Mouse (Mus musculus) adrenal gland, postnatal 25 days (tissue): ENCODE results near the gene Mss51. TPM values are rescaled to one million over a fixed set of nuclear protein-coding genes. Genes with fewer than 3 reads are reported as not detected.

ENCODE experiments used
- DNase-seq: peaks from one replicate; pipeline ENCODE4 v3.0.0; 2021; ENCODE audit warnings: mixed read lengths
- long read RNA-seq: library from polyadenylated mRNA; stranded (forward); transcript quantifications from one replicate; pipeline ENCODE4 v2.0.0, GENCODE M21; 2021
- total RNA-seq: library from RNA; stranded (reverse); gene quantifications from 2 replicates; pipeline ENCODE4 v1.2.3, GENCODE M21; 2021

The Mss51 gene
- total RNA-seq: 1.1 and 1.9 TPM in 2 replicates
- long read RNA-seq: 0 reads

- DNase-seq: no peak
Measured at GRCm38 (mm10) chr14:20496603-20497002, at the start of gene Mss51. Gene Mss51, minus strand, starts transcription at chr14:20496901.

GRCm38 (mm10) chr14:20546415-20546814, 49.7 kb upstream of the Mss51 start, which contains the start of gene Ppp3cb:
Gene Ppp3cb, minus strand, starts transcription at chr14:20546573.
- DNase-seq: peak; percentile 83

GRCm38 (mm10) chr14:20545529-20546331, 49.0 kb upstream of the Mss51 start:
- peak; percentile 96 for DNase-seq

DNA sequence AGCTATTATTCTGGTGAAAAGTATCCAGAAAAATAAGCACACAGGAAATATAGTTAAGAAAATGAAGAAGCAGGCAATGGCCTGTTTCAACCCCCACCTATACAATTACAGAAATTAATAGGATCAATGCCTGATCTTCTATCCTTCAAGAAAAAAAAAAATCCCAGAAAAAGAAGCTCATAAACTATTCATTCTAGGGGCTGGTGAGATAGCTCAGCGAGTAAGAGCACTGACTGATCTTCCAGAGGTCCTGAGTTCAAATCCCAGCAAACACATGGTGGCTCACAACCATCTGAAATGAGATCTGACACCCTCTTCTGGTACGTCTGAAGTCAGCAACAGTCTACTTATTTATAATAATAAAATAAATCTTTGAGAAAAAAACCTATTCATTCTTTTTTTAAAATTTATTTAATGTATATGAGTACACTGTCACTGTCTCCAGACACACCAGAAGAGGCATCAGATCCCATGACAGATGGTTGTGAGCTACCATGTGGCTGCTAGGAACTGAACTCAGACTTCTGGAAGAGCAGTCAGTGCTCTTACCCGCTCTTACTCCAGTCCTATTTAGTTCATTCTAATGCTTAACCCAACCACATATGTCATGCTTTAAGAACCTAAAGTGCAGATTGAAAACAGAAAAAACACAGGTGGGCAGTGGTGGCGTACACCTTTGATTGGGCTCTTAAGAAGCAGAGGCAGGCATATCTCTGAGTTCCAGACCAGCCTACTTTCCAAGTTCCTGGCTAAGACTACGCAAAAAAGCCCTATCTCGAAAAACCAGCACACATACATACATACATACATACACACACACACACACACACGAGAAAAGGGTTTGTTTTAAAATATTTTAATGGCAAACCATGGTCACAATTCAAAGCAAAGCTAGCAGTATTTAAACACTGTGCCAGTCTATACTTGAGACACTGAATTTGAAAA, 48.0 kb upstream of the Mss51 start:
- no peak for DNase-seq

DNA sequence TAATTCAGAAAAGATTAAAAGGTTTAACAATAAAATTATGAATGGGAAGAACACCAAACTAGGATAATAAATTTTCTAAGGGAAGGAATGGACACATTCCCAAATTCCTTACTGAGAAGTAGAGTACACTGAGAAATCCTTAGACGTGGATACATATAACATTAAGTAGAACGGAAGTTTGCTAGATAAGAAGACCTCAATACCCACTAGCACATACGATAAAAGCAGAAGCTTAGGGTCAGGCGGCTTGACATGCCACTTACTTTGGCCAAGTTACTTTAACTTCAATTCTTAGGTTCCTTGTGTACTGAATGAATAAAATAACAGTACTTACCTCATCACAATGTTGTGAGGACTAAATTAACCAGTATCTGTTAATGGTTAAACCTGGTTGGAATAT, 32.9 kb upstream of the Mss51 start:
- DNase-seq: no peak

DNA sequence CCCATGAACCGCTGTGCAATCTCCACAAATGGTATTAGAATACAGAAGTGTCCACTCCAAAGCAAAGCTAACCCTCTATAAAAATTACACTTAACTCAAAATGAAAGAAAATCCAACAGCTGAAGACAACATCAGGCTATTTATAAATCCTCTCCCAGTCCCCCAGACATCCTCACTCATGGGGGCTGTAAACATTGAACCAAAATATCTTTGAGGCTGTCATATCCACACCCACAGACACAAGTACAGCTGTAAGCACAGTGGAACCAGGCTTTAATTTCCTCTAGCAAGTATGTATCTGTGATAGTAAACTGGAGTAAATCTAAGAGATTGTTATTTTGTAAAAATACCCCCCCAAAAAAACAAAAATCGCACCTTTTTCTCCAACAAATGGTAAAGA, 23.5 kb upstream of the Mss51 start:
- DNase-seq: no peak

DNA sequence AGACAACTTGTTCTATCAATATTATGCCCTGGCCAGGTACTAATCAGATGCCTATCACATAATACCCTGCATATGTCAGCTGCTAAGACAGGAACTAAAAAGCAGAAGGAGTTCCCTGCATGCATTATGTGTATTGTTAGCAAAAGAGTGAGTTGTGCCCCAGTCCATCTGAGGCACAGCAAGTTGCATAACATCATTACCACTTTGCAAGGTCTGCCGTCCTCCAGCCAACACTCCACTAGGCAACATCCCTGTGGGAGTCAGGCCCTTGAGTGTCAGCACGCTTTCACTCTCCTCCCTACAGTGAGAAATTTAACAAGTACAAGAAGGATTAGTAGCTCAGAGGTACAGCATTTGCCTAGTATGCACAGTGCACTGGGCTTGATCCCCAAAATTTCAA, 11.7 kb upstream of the Mss51 start:
- DNase-seq: no peak

DNA sequence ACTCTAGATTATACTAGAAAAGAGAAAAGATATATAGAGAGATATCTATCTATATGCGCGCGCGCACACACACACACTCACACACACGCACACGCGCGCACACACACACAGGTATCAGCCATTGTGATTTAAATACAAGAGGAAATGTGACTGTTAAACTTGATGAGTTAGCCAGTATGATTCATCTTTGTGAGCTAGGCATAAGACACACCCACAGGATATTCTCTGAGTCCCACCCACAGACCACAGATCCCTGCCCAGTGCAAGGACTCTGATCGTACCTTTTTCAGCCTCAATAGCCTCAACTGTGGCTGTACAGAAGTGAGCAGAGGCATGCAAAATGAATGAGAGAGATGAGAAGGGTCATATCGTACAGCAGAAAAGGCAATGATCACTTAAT, 6.3 kb upstream of the Mss51 start:
- no peak for DNase-seq

GRCm38 (mm10) chr14:20499982-20500381, 3.3 kb upstream of the Mss51 start:
- DNase-seq: no peak

DNA sequence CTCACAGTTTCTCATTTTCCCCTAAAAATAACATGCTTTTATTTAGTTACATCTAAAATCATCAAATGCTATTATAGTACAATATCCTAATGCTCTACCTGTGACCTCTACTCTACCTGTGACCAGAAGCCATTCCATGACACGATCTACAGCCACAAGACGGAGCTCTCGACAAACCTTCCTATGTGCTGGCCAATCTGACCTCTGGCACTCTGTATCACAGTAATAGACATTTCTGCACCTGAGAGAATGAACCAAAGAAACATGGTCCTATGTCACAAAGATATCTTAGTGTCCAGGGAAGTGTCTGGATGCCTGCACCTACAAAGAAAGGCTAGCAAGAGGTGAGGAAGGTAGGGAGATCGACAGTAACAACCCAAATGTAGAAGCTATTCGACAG, 10.7 kb downstream of the Mss51 start:
- DNase-seq: no peak

- no peak for DNase-seq
Measured at GRCm38 (mm10) chr14:20482051-20482751, 14.5 kb downstream of the Mss51 start.

- DNase-seq: peak; percentile 5
Measured at GRCm38 (mm10) chr14:20481211-20481610, 15.5 kb downstream of the Mss51 start.

- DNase-seq: no peak
Measured at GRCm38 (mm10) chr14:20480195-20480579, 16.5 kb downstream of the Mss51 start.

GRCm38 (mm10) chr14:20479291-20480194, 17.2 kb downstream of the Mss51 start, which contains the start of gene Anxa7:
Gene Anxa7, minus strand, starts transcription at chr14:20480133.
- peak; percentile 79 for DNase-seq

GRCm38 (mm10) chr14:20478801-20479200, 17.9 kb downstream of the Mss51 start:
- DNase-seq: peak; percentile 32

- no peak for DNase-seq
Measured at GRCm38 (mm10) chr14:20478385-20478784, 18.3 kb downstream of the Mss51 start.

DNA sequence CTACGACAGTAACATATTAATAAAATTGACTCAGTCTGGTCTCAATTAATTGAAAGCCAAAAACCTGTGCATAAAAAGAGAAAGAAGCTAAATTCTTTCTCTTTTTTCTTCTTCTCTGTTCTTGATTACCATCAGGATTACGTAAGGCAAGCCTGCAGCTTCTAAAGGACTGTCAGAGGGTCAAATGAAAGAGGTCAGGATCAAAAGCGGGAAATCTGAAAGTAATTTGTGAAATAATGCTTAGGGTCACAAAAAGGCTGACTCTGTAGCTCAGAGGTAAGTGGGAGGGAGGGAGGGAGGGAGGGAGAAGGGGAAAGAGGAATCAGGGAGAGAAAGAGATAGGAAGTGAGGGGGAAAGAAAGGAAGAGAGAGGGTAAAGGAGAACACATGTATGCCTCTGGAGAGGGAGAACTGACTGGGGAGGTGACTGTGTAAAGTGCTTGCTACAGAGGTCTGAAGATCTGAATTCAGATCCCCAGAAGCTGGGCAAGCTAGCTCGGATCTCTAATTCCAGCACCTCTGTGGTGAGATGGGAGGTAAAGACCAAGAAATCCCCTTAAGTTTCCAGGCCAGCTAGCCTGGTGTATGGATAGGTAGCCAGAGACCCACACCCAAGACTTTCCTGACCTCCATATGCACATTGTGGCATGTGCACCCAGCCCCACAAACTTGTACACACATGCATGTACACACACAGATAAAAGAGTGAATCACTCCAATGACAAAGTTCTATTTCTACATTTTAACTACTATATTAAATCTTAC, 19.3 kb downstream of the Mss51 start:
- no peak for DNase-seq

DNA sequence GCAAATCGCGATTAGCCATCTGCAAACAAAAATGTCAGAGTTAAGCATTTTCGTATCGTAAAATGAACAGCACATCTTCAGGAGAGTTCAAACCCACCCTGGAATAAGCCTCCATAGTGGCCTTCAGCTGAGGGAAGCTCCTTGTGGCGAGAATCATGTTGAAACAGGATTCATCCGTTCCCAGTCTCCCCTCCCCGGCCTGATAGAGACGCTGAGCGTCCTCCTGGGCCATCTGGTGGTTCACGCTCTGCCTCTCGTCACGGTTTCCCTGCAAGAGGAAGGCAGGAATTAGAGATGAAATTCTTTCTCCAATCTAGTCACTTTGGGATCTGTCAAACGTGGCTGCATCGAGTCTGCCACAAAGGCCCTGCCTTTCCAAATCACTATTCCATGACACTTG, 36.5 kb downstream of the Mss51 start:
- DNase-seq: no peak

GRCm38 (mm10) chr14:20458378-20458777, 38.3 kb downstream of the Mss51 start:
- DNase-seq: no peak

GRCm38 (mm10) chr14:20452929-20453328, 43.8 kb downstream of the Mss51 start:
- DNase-seq: no peak
